Mouse (Mus musculus) layer of hippocampus, postnatal 14 days (tissue): ENCODE data around the gene Skap1. TPM values are rescaled to one million over a fixed set of nuclear protein-coding genes. Genes with fewer than 3 reads are reported as not detected.
"Not testable (repeated sequence)": the region's sequence is repeated elsewhere in the genome, so short reads cannot be mapped to it uniquely, and the experiment has no call there.

Experiments
- DNase-seq, 2 experiments: peaks; one replicate each; pipeline ENCODE4 v3.0.0; 2021 to 2022; ENCODE audit warnings: low spot score in 2 of 2, mixed read lengths in 1 of 2
- total RNA-seq, 2 experiments: library from RNA; stranded (reverse); gene quantifications; 2 replicates each; pipeline ENCODE4 v1.2.3; 2021

Skap1 gene
- total RNA-seq, 2 experiments from 2014 or later: 0.78 to 1.5 TPM

- DNase-seq: no peak
Observed at GRCm38 (mm10) chr11:96775063-96775462, 310.7 kb downstream of the Skap1 start.

- DNase-seq: no peak
Observed at GRCm38 (mm10) chr11:96775665-96776064, 311.3 kb downstream of the Skap1 start.

- no peak for DNase-seq
Observed at GRCm38 (mm10) chr11:96776068-96776467, 311.7 kb downstream of the Skap1 start.

GRCm38 (mm10) chr11:96776968-96777962, 312.9 kb downstream of the Skap1 start, which contains the start of gene Snx11:
Gene Snx11, minus strand, starts transcription at chr11:96777559.
- peak; percentile 98 to 99 for DNase-seq

- DNase-seq: not testable (repeated sequence)
Observed at GRCm38 (mm10) chr11:96778061-96778627, 313.8 kb downstream of the Skap1 start.

- DNase-seq: no peak
Observed at GRCm38 (mm10) chr11:96780306-96780705, 315.9 kb downstream of the Skap1 start.

GRCm38 (mm10) chr11:96781425-96781824, 317.0 kb downstream of the Skap1 start:
- DNase-seq: no peak

- peak in 1 of 2 experiments; percentile 53 for DNase-seq
Observed at GRCm38 (mm10) chr11:96784847-96785246, 320.5 kb downstream of the Skap1 start.

- DNase-seq: no peak
Observed at GRCm38 (mm10) chr11:96786731-96787450, 322.5 kb downstream of the Skap1 start.

GRCm38 (mm10) chr11:96788871-96789795, 324.7 kb downstream of the Skap1 start, which contains the start of gene Cbx1:
Gene Cbx1, plus strand, starts transcription at chr11:96789127.
- peak; percentile 87 to 94 for DNase-seq

GRCm38 (mm10) chr11:96789990-96790389, 325.6 kb downstream of the Skap1 start:
- no peak for DNase-seq

- DNase-seq: no peak
Observed at GRCm38 (mm10) chr11:96790681-96791080, 326.3 kb downstream of the Skap1 start.

- DNase-seq: no peak
Observed at GRCm38 (mm10) chr11:96795491-96795890, 331.1 kb downstream of the Skap1 start.

- DNase-seq: no peak
Observed at GRCm38 (mm10) chr11:96796081-96796480, 331.7 kb downstream of the Skap1 start.

GRCm38 (mm10) chr11:96796586-96796985, 332.2 kb downstream of the Skap1 start:
- DNase-seq: no peak

GRCm38 (mm10) chr11:96799511-96799910, 335.1 kb downstream of the Skap1 start:
- no peak for DNase-seq

- no peak for DNase-seq
Observed at GRCm38 (mm10) chr11:96805606-96806005, 341.2 kb downstream of the Skap1 start.

- no peak for DNase-seq
Observed at GRCm38 (mm10) chr11:96808066-96808465, 343.7 kb downstream of the Skap1 start.
